Mouse (Mus musculus): Measurements from ENCODE around the gene Slc2a9.

- no peak for TF ChIP-seq CTCF (IDR thresholded peaks at IDR 0.05; ENCODE audit: control insufficient read depth, insufficient read depth, insufficient read length)
- no peak for TF ChIP-seq USF1 (IDR thresholded peaks at IDR 0.05; ENCODE audit: low read depth)
- no peak for TF ChIP-seq MAX (IDR thresholded peaks at IDR 0.05)
- no peak for TF ChIP-seq CEBPB (IDR thresholded peaks at IDR 0.05; ENCODE audit: low read depth)
- no peak for TF ChIP-seq MYOG (IDR thresholded peaks at IDR 0.05; ENCODE audit: control insufficient read depth, extremely low read depth, insufficient read length)
Measured at GRCm38 (mm10) chr5:38350351-38350929, 152.5 kb downstream of the Slc2a9 start.
